Mouse (Mus musculus) limb, embryonic 14.5 days (tissue): ENCODE results near the gene Sgip1. TPM values are rescaled to one million over a fixed set of nuclear protein-coding genes. Genes with fewer than 3 reads are reported as not detected.

Source experiments
- ATAC-seq: fragments of 200-750 bp; cut with Nextera tagmentation; 2 replicates; pipeline ENCODE4 v1.8.0; 2017; ENCODE audit warnings: low read depth, moderate number of reproducible peaks, moderate TSS enrichment; ENCODE audit not compliant: low FRiP score
- DNase-seq: peaks from one replicate; pipeline ENCODE4 v3.0.0-alpha.2; 2015; ENCODE audit warnings: low spot score
- H3K27ac ChIP-seq: fragments of 300-500 bp; sonication (generic); replicated peaks from 2 replicates; pipeline ENCODE4 v1.5.1; 2014; ENCODE audit warnings: low read depth, mild to moderate bottlenecking, low read length, moderate library complexity, mixed read lengths
- H3K27me3 ChIP-seq: fragments of 300-500 bp; sonication (generic); 2 replicates; pipeline ENCODE4 v1.6.1; 2014; ENCODE audit warnings: low read length, mixed read lengths; ENCODE audit not compliant: control insufficient read depth, insufficient read depth
- H3K36me3 ChIP-seq: fragments of 300-500 bp; sonication (generic); 2 replicates; pipeline ENCODE4 v1.6.1; 2014; ENCODE audit warnings: mild to moderate bottlenecking, low read length, moderate library complexity, mixed read lengths; ENCODE audit not compliant: control insufficient read depth, insufficient read depth
- H3K4me1 ChIP-seq: fragments of 300-500 bp; sonication (generic); 2 replicates; pipeline ENCODE4 v1.6.1; 2014; ENCODE audit warnings: antibody characterized with exemption, low read length, mixed read lengths; ENCODE audit not compliant: control insufficient read depth, insufficient read depth
- H3K4me2 ChIP-seq: fragments of 300-500 bp; sonication (generic); replicated peaks from 2 replicates; pipeline ENCODE4 v1.6.1; 2014; ENCODE audit warnings: low read depth, mild to moderate bottlenecking, low read length, moderate library complexity; ENCODE audit not compliant: severe bottlenecking
- H3K4me3 ChIP-seq: fragments of 300-500 bp; sonication (generic); replicated peaks from 2 replicates; pipeline ENCODE4 v1.5.1; 2014; ENCODE audit warnings: low read length
- H3K9ac ChIP-seq: fragments of 300-500 bp; sonication (generic); 2 replicates; pipeline ENCODE4 v1.6.1; 2014; ENCODE audit warnings: mild to moderate bottlenecking, low read depth, low read length, moderate library complexity; ENCODE audit not compliant: severe bottlenecking
- H3K9me3 ChIP-seq: fragments of 300-500 bp; sonication (generic); 2 replicates; pipeline ENCODE4 v1.6.1; 2016; ENCODE audit warnings: low read length; ENCODE audit not compliant: control insufficient read depth
- POLR2A ChIP-seq: fragments of 200-500 bp; IDR thresholded peaks from 2 replicates; pipeline ENCODE4 v1.8.0; 2012; ENCODE audit warnings: inconsistent platforms, mild to moderate bottlenecking, moderate library complexity, borderline replicate concordance; ENCODE audit not compliant: insufficient read depth, insufficient read length; ENCODE audit errors: extremely low read depth
- WGBS: fragments of 180-500 bp; shearing (Covaris S2); extraction: QIAGEN DNeasy Blood & Tissue Kit; methylation state at CpG from one replicate; pipeline ENCODE4 v1.1.7; 2014; 5-methylcytosine and 5-hydroxymethylcytosine counted together
- polyA plus RNA-seq, 2 experiments: library from polyadenylated mRNA; depleted of rRNA in 1 of 2; stranded (reverse) in 1 of 2; unstranded in 1 of 2; fragments of >200 nt; fragmentation: Nextera tagmentation in 1 of 2; extraction: Ambion mirVana in 1 of 2; gene quantifications; 2 replicates each; pipeline versions ENCODE4 v1.2.1 to v1.2.3; 2012 to 2014

Sgip1 gene
- polyA plus RNA-seq, 2 experiments = 3.6 to 4.6 TPM

DNA sequence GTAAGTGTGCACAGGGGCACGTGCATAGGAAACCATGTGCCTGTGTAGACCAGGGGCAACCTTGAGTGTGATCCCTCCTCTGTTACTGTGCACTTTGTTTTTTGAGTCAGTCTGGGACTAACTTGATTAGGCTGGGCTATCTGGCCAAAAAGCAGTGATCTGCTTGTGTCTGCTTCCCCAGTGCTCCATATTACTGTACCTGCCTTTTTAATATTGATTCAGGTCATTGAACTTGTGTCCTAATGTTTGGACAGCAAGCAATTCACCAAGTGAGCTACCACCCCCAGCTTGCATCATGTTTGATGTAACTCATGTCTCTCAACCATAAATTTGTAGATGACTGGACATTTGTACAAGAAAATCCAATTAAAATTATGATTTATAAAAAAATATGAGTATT is 69.2 kb downstream of the Sgip1 start:
- WGBS = 83% methylated on average over 1 of the region's 1 CpGs
- no peak for ATAC-seq

DNA sequence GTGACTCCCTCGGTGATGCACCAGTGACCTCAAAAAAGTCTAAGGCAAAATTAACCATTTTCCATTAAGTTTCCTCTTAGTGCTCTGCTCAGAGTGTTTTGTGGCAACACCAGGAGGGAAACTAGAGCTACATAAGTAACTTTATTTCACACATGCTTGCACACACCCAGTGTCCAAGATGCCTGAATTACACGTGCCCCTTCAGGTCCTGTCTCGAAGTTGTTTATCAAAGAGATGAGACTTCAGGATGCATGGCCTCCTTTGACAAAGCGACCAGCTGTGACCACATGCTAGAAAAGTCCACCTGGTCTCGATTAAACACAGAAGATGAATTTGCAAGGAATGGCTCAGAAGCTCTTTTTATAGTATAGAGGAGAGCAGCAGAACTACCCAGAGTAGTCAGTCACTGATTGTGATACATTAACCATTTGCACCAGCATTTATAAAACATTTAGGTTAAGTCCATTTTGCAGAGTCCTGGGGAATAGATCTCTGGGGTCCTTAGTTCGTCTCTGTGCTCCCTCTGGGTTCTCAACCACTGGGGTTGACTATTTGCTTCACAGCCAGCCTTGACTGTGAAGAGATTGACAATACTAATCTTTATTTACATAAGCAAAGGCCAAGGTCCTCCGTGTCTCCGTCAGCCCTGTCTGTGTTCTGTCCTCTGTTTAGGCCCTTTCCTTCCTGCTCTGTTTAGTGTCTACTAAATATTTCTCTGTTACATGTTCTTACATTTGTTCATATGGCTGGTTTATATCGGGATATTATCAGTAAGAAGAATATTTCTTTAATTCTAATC is 70.1 kb downstream of the Sgip1 start:
- Histone ChIP-seq H3K9ac (no peak overlapping the region), H3K36me3 (no peaks in the 10 kb centered on the region), H3K27me3 (no peaks in the 10 kb centered on the region), H3K4me2 (no peak overlapping the region), H3K9me3 (no peaks in the 10 kb centered on the region), H3K4me1 (no peaks in the 10 kb centered on the region), H3K4me3 (no peak overlapping the region), H3K27ac (no peak overlapping the region)
- WGBS = 43% methylated on average over 9 of the region's 9 CpGs
- no peak for TF ChIP-seq POLR2A
- ATAC-seq (no peak), DNase-seq (no peak)

More for the DNA sequence above, 69.2 kb downstream of the Sgip1 start:
- no peaks in the 10 kb centered on the region for H3K4me1 ChIP-seq
- no peaks in the 10 kb centered on the region for H3K36me3 ChIP-seq
- H3K9me3 ChIP-seq = no peaks in the 10 kb centered on the region
- no peak overlapping the region for H3K9ac ChIP-seq
- H3K27ac ChIP-seq = no peak overlapping the region
- TF ChIP-seq POLR2A = no peak
- H3K4me3 ChIP-seq = no peak overlapping the region
- H3K4me2 ChIP-seq = no peak overlapping the region
- DNase-seq = no peak
- H3K27me3 ChIP-seq = no peaks in the 10 kb centered on the region

DNA sequence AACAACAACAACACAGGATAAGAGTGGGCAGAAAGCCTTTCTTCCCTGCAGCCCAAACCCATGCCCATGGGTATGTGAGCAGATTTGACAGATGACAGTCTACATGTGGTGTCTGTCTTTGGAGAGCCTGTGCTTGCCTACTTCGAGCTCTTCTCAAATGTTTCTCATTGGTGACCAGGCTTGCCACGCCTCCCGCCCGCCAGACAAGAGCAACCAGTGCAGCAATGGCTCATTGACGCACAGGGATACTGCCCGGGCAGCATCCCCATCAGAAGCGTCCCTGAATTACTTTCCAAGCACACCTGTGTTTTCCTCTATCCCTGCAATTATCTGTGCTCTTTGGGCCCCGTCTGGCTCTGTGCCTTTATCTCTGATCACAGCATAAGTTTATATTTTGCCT is 72.2 kb downstream of the Sgip1 start:
- DNase-seq (no peak), ATAC-seq (no peak)
- no peaks in the 10 kb centered on the region for H3K9me3 ChIP-seq
- no peak for TF ChIP-seq POLR2A
- no peak overlapping the region for H3K27ac ChIP-seq
- H3K27me3 ChIP-seq = no peaks in the 10 kb centered on the region
- no peak overlapping the region for H3K4me3 ChIP-seq
- H3K4me1 ChIP-seq = no peaks in the 10 kb centered on the region
- H3K4me2 ChIP-seq = no peak overlapping the region
- no peaks in the 10 kb centered on the region for H3K36me3 ChIP-seq
- H3K9ac ChIP-seq = no peak overlapping the region
- 83% methylated on average over 8 of the region's 8 CpGs for whole genome bisulfite sequencing

DNA sequence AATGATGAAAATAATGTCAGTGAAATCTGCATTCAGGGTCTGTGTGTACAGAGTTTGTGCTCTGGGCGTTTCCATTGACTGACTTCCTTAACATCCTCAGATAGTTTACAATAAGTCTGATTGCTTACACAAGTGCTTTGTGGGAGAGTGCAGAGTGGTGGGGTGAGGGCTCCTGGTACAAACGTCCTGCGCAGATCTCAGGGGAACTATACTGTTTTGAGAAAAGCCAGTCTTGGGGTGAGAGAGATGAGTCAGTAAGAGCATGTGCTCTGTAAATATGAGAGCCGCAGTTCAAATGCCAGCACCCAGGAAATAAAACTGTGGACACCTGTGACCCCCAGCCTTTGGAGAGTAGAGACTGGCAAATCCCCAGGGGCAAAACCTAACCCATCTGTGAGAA is 80.7 kb downstream of the Sgip1 start:
- Histone ChIP-seq H3K4me1 (peaks cover 5% of the 10 kb centered on the region; the same call in 1 of the 2 replicates), H3K4me2 (no peak overlapping the region), H3K27ac (no peak overlapping the region), H3K27me3 (no peaks in the 10 kb centered on the region), H3K36me3 (no peaks in the 10 kb centered on the region), H3K9ac (no peak overlapping the region), H3K9me3 (no peaks in the 10 kb centered on the region), H3K4me3 (no peak overlapping the region)
- no peak for DNase-seq
- 64% methylated on average over 4 of the region's 4 CpGs for WGBS
- no peak for ATAC-seq
- TF ChIP-seq POLR2A = no peak

DNA sequence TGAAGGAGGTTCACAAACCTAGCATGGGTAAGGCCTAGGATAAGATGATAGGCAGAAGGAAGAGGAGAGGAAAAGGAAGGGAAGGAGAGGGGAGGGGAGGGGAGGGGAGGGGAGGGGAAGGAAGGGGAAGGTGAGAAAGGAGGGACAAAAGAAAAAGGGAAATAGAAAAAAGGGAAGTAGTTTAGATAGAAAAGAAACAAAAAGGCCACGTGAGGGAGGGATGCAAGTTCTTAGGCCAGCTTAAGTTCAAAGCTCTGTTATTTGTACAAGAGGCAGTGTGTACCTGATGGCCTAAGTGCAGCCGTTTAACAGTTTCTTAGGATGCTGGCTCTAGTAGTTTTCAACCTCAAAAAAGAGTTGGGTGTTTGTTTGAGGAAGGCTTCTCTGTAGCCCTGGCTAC is 83.4 kb downstream of the Sgip1 start:
- no peak for TF ChIP-seq POLR2A

More for the DNA sequence above, 83.4 kb downstream of the Sgip1 start:
- no peaks in the 10 kb centered on the region for H3K9me3 ChIP-seq
- H3K27me3 ChIP-seq = no peaks in the 10 kb centered on the region
- H3K4me1 ChIP-seq = peaks cover 5% of the 10 kb centered on the region; the same call in 1 of the 2 replicates
- H3K36me3 ChIP-seq = no peaks in the 10 kb centered on the region
- no peak overlapping the region for H3K4me3 ChIP-seq
- no peak overlapping the region for H3K27ac ChIP-seq
- WGBS = 66% methylated on average over 2 of the region's 2 CpGs
- DNase-seq (no peak), ATAC-seq (no peak)
- H3K4me2 ChIP-seq = no peak overlapping the region
- no peak overlapping the region for H3K9ac ChIP-seq
